Mouse (Mus musculus): ENCODE results near the gene Wdr41. TPM values are rescaled to one million over a fixed set of nuclear protein-coding genes. Genes with fewer than 3 reads are reported as not detected.

Wdr41 gene
- polyA plus RNA-seq, 1 experiment from 2014 or later, result 17.3 TPM

- no peak overlapping the region for H3K27ac ChIP-seq
- no peaks in the 10 kb centered on the region for H3K9me3 ChIP-seq
- H3K4me1 ChIP-seq, result 0 out of 2 replicates have a peak, but pooled peaks cover 3% of the 10 kb centered on the region
- H3K27me3 ChIP-seq (ENCODE audit: insufficient read depth, poor library complexity, severe bottlenecking), result no peaks in the 10 kb centered on the region
- no peak overlapping the region for H3K4me3 ChIP-seq
- H3K36me3 ChIP-seq, result peaks cover 3% of the 10 kb centered on the region; the same call in 1 of the 2 replicates
- DNase-seq (ENCODE audit: low spot score), result no peak
- whole genome bisulfite sequencing, result 83% methylated on average over 7 of the region's 7 CpGs
Measured at GRCm38 (mm10) chr13:95011546-95012257, 35.6 kb downstream of the Wdr41 start.

GRCm38 (mm10) chr13:95017278-95017677, 41.1 kb downstream of the Wdr41 start:
- H3K4me1 ChIP-seq, result no peaks in the 10 kb centered on the region
- H3K4me3 ChIP-seq, result no peak overlapping the region
- peak; percentile 52 for DNase-seq (ENCODE audit: low spot score)
- peaks cover 3% of the 10 kb centered on the region; the same call in 1 of the 2 replicates for H3K36me3 ChIP-seq
- no peaks in the 10 kb centered on the region for H3K9me3 ChIP-seq
- 87% methylated on average over 6 of the region's 6 CpGs for WGBS
- H3K27me3 ChIP-seq (ENCODE audit: insufficient read depth, poor library complexity, severe bottlenecking), result no peaks in the 10 kb centered on the region
- no peak overlapping the region for H3K27ac ChIP-seq

- Histone ChIP-seq H3K4me3 (no peak overlapping the region), H3K36me3 (peaks cover under 1% of the 10 kb centered on the region; the same call in 1 of the 2 replicates), H3K9me3 (no peaks in the 10 kb centered on the region), H3K27me3 (ENCODE audit: insufficient read depth, poor library complexity, severe bottlenecking) (no peaks in the 10 kb centered on the region), H3K4me1 (no peaks in the 10 kb centered on the region), H3K27ac (no peak overlapping the region)
- DNase-seq (ENCODE audit: low spot score), result peak; percentile 46
- 13% methylated on average over 9 of the region's 9 CpGs for WGBS
Measured at GRCm38 (mm10) chr13:95017916-95018315, 41.8 kb downstream of the Wdr41 start.

GRCm38 (mm10) chr13:95019345-95019744, 43.2 kb downstream of the Wdr41 start:
- no peaks in the 10 kb centered on the region for H3K36me3 ChIP-seq
- H3K4me3 ChIP-seq, result no peak overlapping the region
- DNase-seq (ENCODE audit: low spot score), result no peak
- H3K27ac ChIP-seq, result no peak overlapping the region
- H3K4me1 ChIP-seq, result no peaks in the 10 kb centered on the region
- no peaks in the 10 kb centered on the region for H3K27me3 ChIP-seq (ENCODE audit: insufficient read depth, poor library complexity, severe bottlenecking)
- WGBS, result 71% methylated on average over 6 of the region's 6 CpGs
- no peaks in the 10 kb centered on the region for H3K9me3 ChIP-seq

- Histone ChIP-seq H3K4me1 (no peaks in the 10 kb centered on the region), H3K27ac (no peak overlapping the region), H3K4me3 (no peak overlapping the region), H3K9me3 (no peaks in the 10 kb centered on the region), H3K36me3 (no peaks in the 10 kb centered on the region), H3K27me3 (ENCODE audit: insufficient read depth, poor library complexity, severe bottlenecking) (no peaks in the 10 kb centered on the region)
- 84% methylated on average over 6 of the region's 6 CpGs for WGBS
- DNase-seq (ENCODE audit: low spot score), result no peak
Measured at GRCm38 (mm10) chr13:95020216-95020615, 44.1 kb downstream of the Wdr41 start.

- 86% methylated on average over 6 of the region's 6 CpGs for WGBS
- Histone ChIP-seq H3K27ac (no peak overlapping the region), H3K9me3 (no peaks in the 10 kb centered on the region), H3K36me3 (peaks cover 9% of the 10 kb centered on the region; the same call in 1 of the 2 replicates), H3K4me1 (peaks cover 8% of the 10 kb centered on the region; the same call in 1 of the 2 replicates), H3K27me3 (ENCODE audit: insufficient read depth, poor library complexity, severe bottlenecking) (no peaks in the 10 kb centered on the region), H3K4me3 (no peak overlapping the region)
- no peak for DNase-seq (ENCODE audit: low spot score)
Measured at GRCm38 (mm10) chr13:95030828-95031227, 54.7 kb downstream of the Wdr41 start.

- H3K9me3 ChIP-seq, result no peaks in the 10 kb centered on the region
- H3K4me3 ChIP-seq, result no peak overlapping the region
- DNase-seq (ENCODE audit: low spot score), result no peak
- H3K4me1 ChIP-seq, result peaks cover 8% of the 10 kb centered on the region; the same call in 1 of the 2 replicates
- H3K27me3 ChIP-seq (ENCODE audit: insufficient read depth, poor library complexity, severe bottlenecking), result no peaks in the 10 kb centered on the region
- no peak overlapping the region for H3K27ac ChIP-seq
- WGBS, result 71% methylated on average over 17 of the region's 17 CpGs
- H3K36me3 ChIP-seq, result peaks cover 7% of the 10 kb centered on the region; the same call in 1 of the 2 replicates
Measured at GRCm38 (mm10) chr13:95032127-95032831, 56.1 kb downstream of the Wdr41 start.

GRCm38 (mm10) chr13:95032973-95033372, 56.8 kb downstream of the Wdr41 start:
- 73% methylated on average over 6 of the region's 6 CpGs for WGBS
- H3K9me3 ChIP-seq, result no peaks in the 10 kb centered on the region
- peaks cover 8% of the 10 kb centered on the region; the same call in 1 of the 2 replicates for H3K4me1 ChIP-seq

GRCm38 (mm10) chr13:95034094-95034493, 58.0 kb downstream of the Wdr41 start:
- H3K36me3 ChIP-seq, result no peaks in the 10 kb centered on the region
- peaks cover 8% of the 10 kb centered on the region; the same call in 1 of the 2 replicates for H3K4me1 ChIP-seq
- no peaks in the 10 kb centered on the region for H3K9me3 ChIP-seq
- WGBS, result 75% methylated on average over 9 of the region's 9 CpGs
- DNase-seq (ENCODE audit: low spot score), result no peak
- no peak overlapping the region for H3K4me3 ChIP-seq
- no peak overlapping the region for H3K27ac ChIP-seq
- H3K27me3 ChIP-seq (ENCODE audit: insufficient read depth, poor library complexity, severe bottlenecking), result no peaks in the 10 kb centered on the region

More at GRCm38 (mm10) chr13:95032973-95033372, 56.8 kb downstream of the Wdr41 start:
- Histone ChIP-seq H3K27me3 (ENCODE audit: insufficient read depth, poor library complexity, severe bottlenecking) (no peaks in the 10 kb centered on the region), H3K36me3 (peaks cover 6% of the 10 kb centered on the region; the same call in 1 of the 2 replicates), H3K27ac (no peak overlapping the region), H3K4me3 (no peak overlapping the region)
- no peak for DNase-seq (ENCODE audit: low spot score)

GRCm38 (mm10) chr13:95034715-95035114, 58.6 kb downstream of the Wdr41 start:
- Histone ChIP-seq H3K36me3 (no peaks in the 10 kb centered on the region), H3K27ac (no peak overlapping the region), H3K4me1 (peaks cover 8% of the 10 kb centered on the region; the same call in 1 of the 2 replicates), H3K4me3 (no peak overlapping the region), H3K9me3 (no peaks in the 10 kb centered on the region), H3K27me3 (ENCODE audit: insufficient read depth, poor library complexity, severe bottlenecking) (no peaks in the 10 kb centered on the region)
- no peak for DNase-seq (ENCODE audit: low spot score)
- WGBS, result 43% methylated on average over 2 of the region's 2 CpGs

GRCm38 (mm10) chr13:95038200-95038599, 62.1 kb downstream of the Wdr41 start:
- no peak for DNase-seq (ENCODE audit: low spot score)
- H3K36me3 ChIP-seq, result no peaks in the 10 kb centered on the region
- H3K9me3 ChIP-seq, result no peaks in the 10 kb centered on the region
- no peak overlapping the region for H3K4me3 ChIP-seq
- no peaks in the 10 kb centered on the region for H3K27me3 ChIP-seq (ENCODE audit: insufficient read depth, poor library complexity, severe bottlenecking)
- no peak overlapping the region for H3K27ac ChIP-seq
- peaks cover 8% of the 10 kb centered on the region; the same call in 1 of the 2 replicates for H3K4me1 ChIP-seq
- 79% methylated on average over 4 of the region's 4 CpGs for WGBS

- H3K9me3 ChIP-seq, result no peaks in the 10 kb centered on the region
- H3K4me1 ChIP-seq, result peaks cover 3% of the 10 kb centered on the region; the same call in 1 of the 2 replicates
- no peak overlapping the region for H3K27ac ChIP-seq
- no peaks in the 10 kb centered on the region for H3K27me3 ChIP-seq (ENCODE audit: insufficient read depth, poor library complexity, severe bottlenecking)
- H3K36me3 ChIP-seq, result no peaks in the 10 kb centered on the region
- 85% methylated on average over 9 of the region's 9 CpGs for WGBS
- H3K4me3 ChIP-seq, result no peak overlapping the region
- DNase-seq (ENCODE audit: low spot score), result no peak
Measured at GRCm38 (mm10) chr13:95040140-95040738, 64.1 kb downstream of the Wdr41 start.

- no peak for DNase-seq (ENCODE audit: low spot score)
- 38% methylated on average over 1 of the region's 1 CpGs for WGBS
- H3K27me3 ChIP-seq (ENCODE audit: insufficient read depth, poor library complexity, severe bottlenecking), result no peaks in the 10 kb centered on the region
- H3K4me1 ChIP-seq, result peaks cover 3% of the 10 kb centered on the region; the same call in 1 of the 2 replicates
- H3K36me3 ChIP-seq, result no peaks in the 10 kb centered on the region
- no peak overlapping the region for H3K4me3 ChIP-seq
- no peak overlapping the region for H3K27ac ChIP-seq
- H3K9me3 ChIP-seq, result no peaks in the 10 kb centered on the region
Measured at GRCm38 (mm10) chr13:95044108-95044507, 68.0 kb downstream of the Wdr41 start.
